Comparison of ENCODE assay signal across 7 mouse cellular contexts in genomic region chr19:8569453-8569863, GRCm38 (mm10). TPM values are rescaled to one million over a fixed set of nuclear protein-coding genes. Genes with fewer than 3 reads are reported as not detected.
A peak's percentile ranks its signal among the peaks of the same experiment; 100 is the strongest.
DNase-seq lines count a peak whose midpoint lies in the region; ATAC-seq lines count a peak whose summit lies in the region.

No protein-coding gene starts in this region.

- no peak overlapping the region for H3K27ac ChIP-seq in neural tube, embryonic 11.5 days (ENCODE audit: low read depth, low read length)

- intact Hi-C loops in left cerebral cortex, postnatal 4 days (cut with DNase I) = loop anchor here (2.0 kb wide), 1 partner anchor 21 kb away; the partner anchor contains the start of gene Slc22a8

- no peaks in the 10 kb centered on the region for H3K36me3 ChIP-seq in megakaryocyte, embryonic 14.5 days (replicated peaks; ENCODE audit: low read length)
- no peaks in the 10 kb centered on the region for H3K36me3 ChIP-seq in neural tube, embryonic 11.5 days (ENCODE audit: control insufficient read depth, insufficient read depth, low read length)

- no peak overlapping the region; the same call in 1 of the 2 replicates for H3K9ac ChIP-seq in neural tube, embryonic 11.5 days (ENCODE audit: low read length)

- no peak for ATAC-seq in megakaryocyte, adult 5-6 weeks (ENCODE audit: poor library complexity, severe bottlenecking)
- no peak for ATAC-seq in neural tube, embryonic 11.5 days (ENCODE audit: insufficient read depth, low FRiP score, low TSS enrichment)
- no peak for ATAC-seq in erythroblast, adult 5-6 weeks (replicated peaks; ENCODE audit: low FRiP score, poor library complexity, severe bottlenecking)

- peak overlapping the region; percentile 35 for H3K4me2 ChIP-seq in neural tube, embryonic 11.5 days (ENCODE audit: low read depth)

- 6% methylated on average over 14 of the region's 14 CpGs for WGBS in neural tube, embryonic 11.5 days

- peak; percentile 58 for DNase-seq in embryo, embryonic 9.5 days (ENCODE audit: extremely low spot score)
- DNase-seq in heart, postnatal 4 days = peak; percentile 44
- DNase-seq in left cerebral cortex, postnatal 4 days = peak; percentile 57
- peak; percentile 53 for DNase-seq in neural tube, embryonic 11.5 days (ENCODE audit: low spot score)

- H3K4me3 ChIP-seq in megakaryocyte, embryonic 14.5 days (replicated peaks) = peak overlapping the region; percentile 8
- no peak overlapping the region for H3K4me3 ChIP-seq in neural tube, embryonic 11.5 days (ENCODE audit: low read depth, low read length)

- H3K9me3 ChIP-seq in megakaryocyte, embryonic 14.5 days = no peaks in the 10 kb centered on the region
- H3K9me3 ChIP-seq in neural tube, embryonic 11.5 days (ENCODE audit: control insufficient read depth, low read length) = no peaks in the 10 kb centered on the region

- H3K4me1 ChIP-seq in megakaryocyte, embryonic 14.5 days = peaks cover 31% of the 10 kb centered on the region
- no peaks in the 10 kb centered on the region for H3K4me1 ChIP-seq in neural tube, embryonic 11.5 days (ENCODE audit: control insufficient read depth, insufficient read depth, low read length)

- H3K27me3 ChIP-seq in megakaryocyte, embryonic 14.5 days (replicated peaks) = peaks cover 7% of the 10 kb centered on the region
- H3K27me3 ChIP-seq in neural tube, embryonic 11.5 days (ENCODE audit: control insufficient read depth, insufficient read depth, low read length) = no peaks in the 10 kb centered on the region

RNA-seq across cellular contexts. Expression of gene Slc22a8, which starts 21.6 kb away (rescaled TPM):
- polyA plus RNA-seq in megakaryocyte, embryonic 14.5 days (2012; ENCODE audit: insufficient read depth, low replicate concordance) = not detected in 2 replicates
- not detected in 2 replicates for total RNA-seq in megakaryocyte, adult 5-6 weeks (2015)
- total RNA-seq in megakaryocyte, adult 5-6 weeks (2017) = not detected in 2 replicates
- not detected for total RNA-seq in heart, postnatal 4 days (2021)
- total RNA-seq in left cerebral cortex, postnatal 4 days (2021) = 10 to 100 TPM; 16.0 to 17.9 TPM
- polyA plus RNA-seq in neural tube, embryonic 11.5 days (2014; fragmentation: Nextera tagmentation; extraction: Ambion mirVana) = 0.20 TPM in 1 of 2 replicates, not detected in the other
- total RNA-seq in erythroblast, adult 5-6 weeks (2015; ENCODE audit: low replicate concordance) = not detected in 2 replicates
- total RNA-seq in erythroblast, adult 5-6 weeks (2017; ENCODE audit: low replicate concordance) = not detected in 2 replicates

RNA-seq across cellular contexts. Expression of gene Slc22a6, which starts 48.4 kb away (rescaled TPM):
- polyA plus RNA-seq in megakaryocyte, embryonic 14.5 days (2012; ENCODE audit: insufficient read depth, low replicate concordance) = not detected in 2 replicates
- total RNA-seq in megakaryocyte, adult 5-6 weeks (2015) = not detected in 2 replicates
- not detected in 2 replicates for total RNA-seq in megakaryocyte, adult 5-6 weeks (2017)
- not detected for total RNA-seq in heart, postnatal 4 days (2021)
- total RNA-seq in left cerebral cortex, postnatal 4 days (2021) = 10 to 100 TPM; 12.0 TPM
- polyA plus RNA-seq in neural tube, embryonic 11.5 days (2014; fragmentation: Nextera tagmentation; extraction: Ambion mirVana) = 0.53 and 0.69 TPM in 2 replicates
- total RNA-seq in erythroblast, adult 5-6 weeks (2015; ENCODE audit: low replicate concordance) = not detected in 2 replicates
- not detected in 2 replicates for total RNA-seq in erythroblast, adult 5-6 weeks (2017; ENCODE audit: low replicate concordance)

Comparison
In these comparisons a context has a peak if more than half of its experiments do, and no peak if none do; other contexts are left out.
1. RNA of gene Slc22a8, which starts 21.6 kb away (total RNA-seq): 16.0 to 17.9 TPM in left cerebral cortex, postnatal 4 days; not detected in megakaryocyte, adult 5-6 weeks, not detected in heart, postnatal 4 days and not detected in erythroblast, adult 5-6 weeks; every median in the first group is over 10 times any median in the second.
2. RNA of gene Slc22a6, which starts 48.4 kb away (total RNA-seq): 12.0 TPM in left cerebral cortex, postnatal 4 days; not detected in heart, postnatal 4 days, not detected in megakaryocyte, adult 5-6 weeks and not detected in erythroblast, adult 5-6 weeks; every median in the first group is over 10 times any median in the second.
3. Peak in every context shown above with its lines, with median percentiles within 50 percentile points of each other: DNase-seq.